Mouse (Mus musculus) stomach, embryonic 15.5 days (tissue): ENCODE results near the gene Gm21776. TPM values are rescaled to one million over a fixed set of nuclear protein-coding genes. Genes with fewer than 3 reads are reported as not detected.
"Not testable (repeated sequence)": the region's sequence is repeated elsewhere in the genome, so short reads cannot be mapped to it uniquely, and the experiment has no call there.

Experiments
- ATAC-seq: fragments of 200-750 bp; cut with Nextera tagmentation; 2 replicates; pipeline ENCODE4 v1.8.0; 2017; ENCODE audit warnings: low read depth, moderate number of reproducible peaks, moderate TSS enrichment; ENCODE audit not compliant: insufficient read depth, low FRiP score
- H3K27ac ChIP-seq: fragments of 300-500 bp; sonication (generic); 2 replicates; pipeline ENCODE4 v1.5.1; 2015; ENCODE audit warnings: mild to moderate bottlenecking, inconsistent platforms
- H3K27me3 ChIP-seq: fragments of 300-500 bp; sonication (generic); replicated peaks from 2 replicates; pipeline ENCODE4 v1.6.1; 2015; ENCODE audit warnings: inconsistent platforms
- H3K36me3 ChIP-seq: fragments of 300-500 bp; sonication (generic); 2 replicates; pipeline ENCODE4 v1.6.1; 2015; ENCODE audit warnings: inconsistent platforms
- H3K4me1 ChIP-seq: fragments of 300-500 bp; sonication (generic); 2 replicates; pipeline ENCODE4 v1.6.1; 2015; ENCODE audit warnings: inconsistent platforms
- H3K4me2 ChIP-seq: fragments of 300-500 bp; sonication (generic); 2 replicates; pipeline ENCODE4 v1.6.1; 2015; ENCODE audit warnings: mild to moderate bottlenecking, inconsistent platforms
- H3K4me3 ChIP-seq: fragments of 300-500 bp; sonication (generic); replicated peaks from 2 replicates; pipeline ENCODE4 v1.5.1; 2015; ENCODE audit warnings: inconsistent platforms
- H3K9ac ChIP-seq: fragments of 300-500 bp; sonication (generic); 2 replicates; pipeline ENCODE4 v1.6.1; 2015; ENCODE audit warnings: inconsistent platforms
- H3K9me3 ChIP-seq: fragments of 300-500 bp; sonication (generic); 2 replicates; pipeline ENCODE4 v1.6.1; 2016; ENCODE audit warnings: inconsistent platforms
- WGBS: fragments of 180-500 bp; shearing (Covaris S2); methylation state at CpG from one replicate; pipeline ENCODE4 v1.1.7; 2015; 5-methylcytosine and 5-hydroxymethylcytosine counted together
- polyA plus RNA-seq: library from polyadenylated mRNA; unstranded; fragments of >200 nt; fragmentation: Nextera tagmentation; extraction: Ambion mirVana; gene quantifications from 2 replicates; pipeline ENCODE4 v1.2.1, GENCODE M21; 2015

Gene Gm21776
- not detected in 2 replicates for polyA plus RNA-seq

DNA sequence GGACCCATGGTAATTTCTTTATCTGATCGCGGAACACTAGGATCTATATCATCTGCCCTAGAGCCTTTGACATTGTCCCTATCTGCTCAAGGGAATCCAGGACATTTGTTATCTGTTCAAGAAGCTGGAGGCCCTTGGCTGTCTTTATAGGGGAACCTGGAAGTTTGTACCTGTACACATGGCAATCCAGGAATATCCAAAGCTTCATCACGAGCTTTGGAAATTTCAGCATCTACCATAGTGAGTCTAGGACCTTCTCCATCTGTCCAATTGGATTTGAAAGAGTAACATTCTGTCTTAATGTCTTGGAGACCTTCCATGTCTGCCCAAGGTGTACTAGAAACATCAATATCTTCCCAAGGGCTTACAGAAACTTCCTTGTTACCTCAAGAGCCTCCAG lies at the start of gene Gm21776:
Gene Gm21776, plus strand, starts transcription at position 301 of the 400 bp plus-strand sequence.
- H3K4me2 ChIP-seq, H3K27me3 ChIP-seq, H3K4me3 ChIP-seq, ATAC-seq, H3K9ac ChIP-seq, H3K9me3 ChIP-seq, H3K36me3 ChIP-seq, H3K4me1 ChIP-seq, H3K27ac ChIP-seq: not testable (repeated sequence)
- WGBS: no CpG with 5 or more reads among the region's 3 CpGs
